Mouse (Mus musculus) stomach, embryonic 14.5 days (tissue): ENCODE results near the gene Slc16a4. TPM values are rescaled to one million over a fixed set of nuclear protein-coding genes. Genes with fewer than 3 reads are reported as not detected.

Experiments used
- ATAC-seq: fragments of 200-750 bp; cut with Nextera tagmentation; 2 replicates; pipeline ENCODE4 v1.8.0; 2017; ENCODE audit warnings: low read depth, moderate TSS enrichment; ENCODE audit not compliant: insufficient number of reproducible peaks, insufficient read depth, low FRiP score
- H3K27ac ChIP-seq: fragments of 300-500 bp; sonication (generic); 2 replicates; pipeline ENCODE4 v1.5.1; 2014; ENCODE audit warnings: mild to moderate bottlenecking, low read length, moderate library complexity, mixed read lengths
- H3K27me3 ChIP-seq: fragments of 300-500 bp; sonication (generic); 2 replicates; pipeline ENCODE4 v1.6.1; 2014; ENCODE audit warnings: low read length, control low read depth, mixed read lengths; ENCODE audit not compliant: control insufficient read depth, insufficient read depth
- H3K36me3 ChIP-seq: fragments of 300-500 bp; sonication (generic); 2 replicates; pipeline ENCODE4 v1.6.1; 2014; ENCODE audit warnings: mild to moderate bottlenecking, control low read depth, low read length, moderate library complexity, mixed read lengths; ENCODE audit not compliant: control insufficient read depth, insufficient read depth
- H3K4me1 ChIP-seq: fragments of 300-500 bp; sonication (generic); 2 replicates; pipeline ENCODE4 v1.6.1; 2014; ENCODE audit warnings: low read length, control low read depth, mixed read lengths; ENCODE audit not compliant: control insufficient read depth, insufficient read depth
- H3K4me2 ChIP-seq: fragments of 300-500 bp; sonication (generic); replicated peaks from 2 replicates; pipeline ENCODE4 v1.6.1; 2014; ENCODE audit warnings: low read depth, low read length, control low read depth
- H3K4me3 ChIP-seq: fragments of 300-500 bp; sonication (generic); 2 replicates; pipeline ENCODE4 v1.5.1; 2014; ENCODE audit warnings: low read depth, low read length, control low read depth
- H3K9ac ChIP-seq: fragments of 300-500 bp; sonication (generic); replicated peaks from 2 replicates; pipeline ENCODE4 v1.6.1; 2014; ENCODE audit warnings: low read depth, mild to moderate bottlenecking, control low read depth, low read length, moderate library complexity, mixed read lengths
- H3K9me3 ChIP-seq: fragments of 300-500 bp; sonication (generic); 2 replicates; pipeline ENCODE4 v1.6.1; 2016; ENCODE audit warnings: low read depth, low read length, control low read depth; ENCODE audit not compliant: control insufficient read depth
- WGBS: fragments of 180-500 bp; shearing (Covaris S2); extraction: QIAGEN DNeasy Blood & Tissue Kit; methylation state at CpG from one replicate; pipeline ENCODE4 v1.1.7; 2014; 5-methylcytosine and 5-hydroxymethylcytosine counted together
- polyA plus RNA-seq: library from polyadenylated mRNA; unstranded; fragments of >200 nt; fragmentation: Nextera tagmentation; extraction: Ambion mirVana; gene quantifications from 2 replicates; pipeline ENCODE4 v1.2.1, GENCODE M21; 2014

Gene Slc16a4
- polyA plus RNA-seq: 5.2 and 5.7 TPM in 2 replicates

DNA sequence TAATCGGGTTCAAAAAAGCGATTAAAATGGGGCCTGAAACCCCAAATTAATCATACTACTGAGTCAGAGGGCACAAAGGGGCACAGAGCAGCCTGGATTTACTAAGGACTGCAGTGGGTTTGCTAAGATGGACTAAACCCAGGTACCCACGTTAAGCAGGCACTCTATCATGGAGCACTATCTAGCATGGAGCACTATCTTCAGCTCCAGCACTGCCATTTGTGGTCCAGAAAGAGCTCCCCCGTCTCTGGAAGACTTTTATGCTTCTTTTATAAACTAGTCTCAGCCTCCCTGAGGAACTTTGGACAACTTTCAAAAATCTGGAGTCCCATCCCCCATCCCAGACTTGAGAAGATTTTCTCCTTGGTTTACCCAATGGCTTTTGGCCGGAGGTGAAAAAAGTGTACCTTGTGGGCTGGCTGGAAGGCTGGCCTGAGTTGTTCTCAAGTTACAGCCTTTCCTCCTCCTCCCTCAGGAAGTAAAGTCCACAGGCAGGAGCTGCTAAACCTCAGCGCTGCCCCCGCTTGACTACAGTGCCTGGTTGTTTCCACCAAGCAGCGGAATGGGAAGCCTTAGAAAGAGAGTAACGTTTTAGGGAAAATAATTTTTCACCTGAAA, at the start of gene Slc16a4:
TSS of gene Slc16a4 (plus strand) at position 467 of the 618 bp plus-strand sequence.
- Histone ChIP-seq H3K27me3 (no peaks in the 10 kb centered on the region), H3K27ac (peak within 1 kb of the TSS; percentile 49; the same call in 1 of the 2 replicates), H3K9me3 (no peaks in the 10 kb centered on the region), H3K4me3 (no peak within 1 kb of the TSS), H3K36me3 (no peaks in the 10 kb centered on the region), H3K4me2 (peak within 1 kb of the TSS; percentile 19; the same call in 1 of the 2 replicates), H3K4me1 (0 out of 2 replicates have a peak, but pooled peaks cover 6% of the 10 kb centered on the region), H3K9ac (no peak within 1 kb of the TSS)
- WGBS: 16% methylated on average over 9 of the region's 9 CpGs
- ATAC-seq: peak; percentile 85; the same call in 1 of the 2 replicates

DNA sequence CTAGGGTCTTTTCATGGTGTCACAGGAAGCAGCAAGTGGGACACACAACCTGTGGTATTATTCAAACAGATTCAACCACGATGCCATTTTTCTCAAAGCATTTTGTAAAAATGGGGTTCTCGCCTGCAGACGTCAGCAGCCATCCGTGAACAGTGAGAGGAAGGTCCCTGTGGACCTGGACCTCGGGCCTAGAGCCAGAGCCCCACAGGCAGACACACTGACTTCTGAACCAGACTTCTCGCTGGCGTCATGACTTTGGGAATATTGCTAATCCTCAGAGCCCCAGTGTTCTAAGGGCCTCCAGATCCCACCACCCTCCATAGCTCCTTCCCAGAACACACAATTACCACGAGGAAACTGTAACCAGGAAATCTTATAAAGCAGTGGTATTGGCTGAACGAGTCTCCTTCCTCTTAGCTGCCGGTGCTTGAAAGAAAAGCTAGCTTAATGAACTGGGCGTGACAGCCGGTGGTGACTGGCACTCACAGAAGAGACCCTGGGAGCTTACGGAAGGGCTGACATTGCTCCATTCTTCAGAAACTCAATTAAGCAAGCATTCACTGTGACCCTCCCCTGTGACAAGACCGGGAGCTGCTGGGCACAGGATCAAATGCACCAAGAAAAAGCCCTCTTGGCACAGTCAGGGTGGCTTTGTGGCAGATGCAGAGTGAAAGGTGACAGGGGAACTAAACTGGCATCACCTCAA, 49.5 kb upstream of the Slc16a4 start:
- ATAC-seq: no peak
- WGBS: 58% methylated on average over 14 of the region's 14 CpGs
- H3K36me3 ChIP-seq: no peaks in the 10 kb centered on the region
- H3K9me3 ChIP-seq: no peaks in the 10 kb centered on the region
- no peak overlapping the region for H3K4me2 ChIP-seq
- no peaks in the 10 kb centered on the region for H3K4me1 ChIP-seq
- no peak overlapping the region for H3K4me3 ChIP-seq
- H3K9ac ChIP-seq: no peak overlapping the region
- no peak overlapping the region for H3K27ac ChIP-seq
- no peaks in the 10 kb centered on the region for H3K27me3 ChIP-seq

DNA sequence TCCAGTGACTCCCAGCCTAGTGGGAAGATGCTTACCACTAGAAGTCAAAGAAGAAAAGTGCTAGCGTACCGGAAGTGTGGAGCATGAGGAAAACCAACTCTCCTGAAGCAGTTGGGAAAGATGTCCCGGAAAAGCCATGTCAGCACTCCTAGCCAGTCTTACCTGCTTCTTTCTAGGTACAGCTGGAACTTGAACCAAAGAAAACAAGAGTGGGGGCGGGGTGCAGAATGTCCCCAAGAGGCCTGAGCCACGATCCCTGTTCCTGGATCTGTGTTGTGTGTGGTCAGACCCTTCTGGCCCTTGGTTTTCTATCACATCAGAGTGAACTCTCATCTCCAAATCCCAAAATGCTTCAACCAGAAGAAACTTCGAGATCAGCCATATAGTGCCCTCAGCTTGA, 44.2 kb upstream of the Slc16a4 start:
- H3K27me3 ChIP-seq: no peaks in the 10 kb centered on the region
- H3K4me1 ChIP-seq: no peaks in the 10 kb centered on the region
- no peak overlapping the region for H3K4me3 ChIP-seq
- WGBS: 80% methylated on average over 6 of the region's 6 CpGs
- H3K36me3 ChIP-seq: no peaks in the 10 kb centered on the region
- H3K9me3 ChIP-seq: no peaks in the 10 kb centered on the region
- no peak for ATAC-seq
- no peak overlapping the region for H3K4me2 ChIP-seq
- H3K27ac ChIP-seq: no peak overlapping the region
- H3K9ac ChIP-seq: no peak overlapping the region

GRCm38 (mm10) chr3:107249042-107249441, 42.0 kb upstream of the Slc16a4 start:
- ATAC-seq: no peak
- no peak overlapping the region for H3K4me3 ChIP-seq
- no peak overlapping the region for H3K27ac ChIP-seq
- WGBS: 64% methylated on average over 3 of the region's 3 CpGs
- no peaks in the 10 kb centered on the region for H3K36me3 ChIP-seq
- no peak overlapping the region for H3K9ac ChIP-seq
- H3K4me2 ChIP-seq: no peak overlapping the region
- H3K4me1 ChIP-seq: no peaks in the 10 kb centered on the region
- H3K27me3 ChIP-seq: no peaks in the 10 kb centered on the region
- no peaks in the 10 kb centered on the region for H3K9me3 ChIP-seq

DNA sequence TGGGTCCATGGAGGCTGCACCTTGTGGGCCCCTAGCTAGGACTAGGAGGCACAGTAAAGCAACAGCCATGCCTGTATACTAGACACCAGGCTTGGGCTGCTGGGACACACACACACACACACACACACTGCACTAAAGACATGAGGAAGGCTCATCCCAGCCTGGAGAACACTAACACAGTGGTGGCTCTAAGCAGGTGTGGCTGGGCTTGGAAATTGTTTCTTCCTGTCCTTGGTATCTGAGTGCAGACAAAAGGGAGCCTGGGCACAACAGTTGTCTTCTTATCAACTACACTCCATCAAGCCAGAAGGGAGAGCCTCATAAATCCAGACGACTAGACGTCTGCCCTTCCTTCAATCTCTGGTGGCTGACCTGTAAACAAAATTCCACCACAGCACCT, 40.7 kb upstream of the Slc16a4 start:
- Histone ChIP-seq H3K27ac (no peak overlapping the region), H3K9me3 (no peaks in the 10 kb centered on the region), H3K27me3 (no peaks in the 10 kb centered on the region), H3K4me3 (no peak overlapping the region), H3K36me3 (no peaks in the 10 kb centered on the region), H3K9ac (no peak overlapping the region), H3K4me1 (no peaks in the 10 kb centered on the region), H3K4me2 (no peak overlapping the region)
- ATAC-seq: no peak
- WGBS: 16% methylated on average over 2 of the region's 2 CpGs

DNA sequence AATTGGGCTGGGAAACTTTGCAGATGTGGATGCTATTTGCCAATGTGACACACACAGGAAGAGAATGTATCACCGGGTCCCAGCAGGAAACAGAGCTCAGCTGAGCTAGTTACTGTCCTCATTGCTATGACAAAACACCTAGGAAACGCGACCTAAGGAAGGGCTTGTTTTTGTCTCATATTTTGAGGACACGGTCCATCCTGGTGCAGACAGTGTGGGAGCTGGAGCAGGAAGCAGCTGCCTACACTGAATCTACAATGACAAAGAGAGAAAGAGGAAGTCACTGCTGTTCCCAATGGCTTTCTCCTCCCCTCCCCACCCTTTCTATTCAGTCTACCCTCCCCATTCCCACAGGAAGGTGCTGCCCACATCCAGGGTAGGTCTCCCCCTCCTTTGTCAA, 39.0 kb upstream of the Slc16a4 start:
- Histone ChIP-seq H3K27me3 (no peaks in the 10 kb centered on the region), H3K4me1 (no peaks in the 10 kb centered on the region), H3K4me3 (no peak overlapping the region), H3K27ac (no peak overlapping the region), H3K36me3 (no peaks in the 10 kb centered on the region), H3K9me3 (no peaks in the 10 kb centered on the region), H3K4me2 (no peak overlapping the region), H3K9ac (no peak overlapping the region)
- ATAC-seq: no peak
- 60% methylated on average over 4 of the region's 4 CpGs for WGBS

DNA sequence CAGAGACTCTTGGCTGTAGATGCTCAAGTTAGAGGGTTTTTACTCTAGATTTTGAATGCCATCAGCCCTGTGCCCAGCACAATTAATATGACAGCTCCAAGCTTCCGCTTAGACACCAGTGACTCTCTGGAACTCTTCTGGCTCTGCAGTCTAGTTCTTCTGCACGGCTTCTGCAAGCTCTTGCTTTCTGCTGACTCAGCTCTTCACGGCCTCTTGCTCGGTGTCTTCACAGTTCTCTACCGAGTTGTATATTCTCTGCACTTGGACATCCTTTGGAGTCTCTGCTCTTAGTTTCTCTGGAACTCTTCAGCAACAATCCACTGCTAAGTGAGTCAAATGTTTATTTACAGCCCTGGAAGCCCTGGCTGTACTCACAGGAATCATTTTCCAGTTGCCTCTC, 37.1 kb upstream of the Slc16a4 start:
- H3K27ac ChIP-seq: no peak overlapping the region
- 60% methylated on average over 5 of the region's 5 CpGs for WGBS
- H3K9me3 ChIP-seq: no peaks in the 10 kb centered on the region

DNA sequence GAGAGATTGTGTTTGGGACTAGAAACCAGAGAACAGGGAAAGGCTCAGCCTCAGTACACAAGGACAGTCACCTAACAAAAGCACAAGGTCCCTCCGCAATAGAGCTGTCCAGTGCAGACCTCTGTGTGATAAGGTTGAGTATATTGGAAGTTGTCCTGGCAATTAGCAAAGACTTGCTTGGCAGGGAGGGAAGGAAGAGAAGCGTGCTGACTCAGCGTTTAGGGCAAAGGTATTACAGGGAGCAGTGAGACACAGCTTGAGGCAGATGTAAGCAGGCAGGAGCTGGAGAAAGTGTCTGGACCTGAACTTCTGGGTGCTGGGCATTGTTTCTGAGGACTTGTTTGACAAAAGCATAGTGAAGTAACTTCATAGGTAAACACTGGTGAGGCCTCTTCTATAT, 35.0 kb upstream of the Slc16a4 start:
- no peaks in the 10 kb centered on the region for H3K36me3 ChIP-seq
- H3K27ac ChIP-seq: no peak overlapping the region
- H3K4me1 ChIP-seq: no peaks in the 10 kb centered on the region
- no peak overlapping the region for H3K4me2 ChIP-seq
- ATAC-seq: no peak
- no peaks in the 10 kb centered on the region for H3K9me3 ChIP-seq
- 75% methylated on average over 3 of the region's 3 CpGs for WGBS
- H3K27me3 ChIP-seq: no peaks in the 10 kb centered on the region
- no peak overlapping the region for H3K4me3 ChIP-seq
- H3K9ac ChIP-seq: no peak overlapping the region

More for the DNA sequence above, 37.1 kb upstream of the Slc16a4 start:
- Histone ChIP-seq H3K4me3 (no peak overlapping the region), H3K27me3 (no peaks in the 10 kb centered on the region), H3K36me3 (no peaks in the 10 kb centered on the region), H3K4me2 (no peak overlapping the region), H3K4me1 (no peaks in the 10 kb centered on the region), H3K9ac (no peak overlapping the region)
- ATAC-seq: no peak
